Mouse (Mus musculus): Measurements from ENCODE around the gene Ptpa. TPM values are rescaled to one million over a fixed set of nuclear protein-coding genes. Genes with fewer than 3 reads are reported as not detected.
"Not testable (repeated sequence)": the region's sequence is repeated elsewhere in the genome, so short reads cannot be mapped to it uniquely, and the experiment has no call there.

Ptpa gene
- polyA plus RNA-seq, 1 experiment from 2014 or later: 82.6 TPM

DNA sequence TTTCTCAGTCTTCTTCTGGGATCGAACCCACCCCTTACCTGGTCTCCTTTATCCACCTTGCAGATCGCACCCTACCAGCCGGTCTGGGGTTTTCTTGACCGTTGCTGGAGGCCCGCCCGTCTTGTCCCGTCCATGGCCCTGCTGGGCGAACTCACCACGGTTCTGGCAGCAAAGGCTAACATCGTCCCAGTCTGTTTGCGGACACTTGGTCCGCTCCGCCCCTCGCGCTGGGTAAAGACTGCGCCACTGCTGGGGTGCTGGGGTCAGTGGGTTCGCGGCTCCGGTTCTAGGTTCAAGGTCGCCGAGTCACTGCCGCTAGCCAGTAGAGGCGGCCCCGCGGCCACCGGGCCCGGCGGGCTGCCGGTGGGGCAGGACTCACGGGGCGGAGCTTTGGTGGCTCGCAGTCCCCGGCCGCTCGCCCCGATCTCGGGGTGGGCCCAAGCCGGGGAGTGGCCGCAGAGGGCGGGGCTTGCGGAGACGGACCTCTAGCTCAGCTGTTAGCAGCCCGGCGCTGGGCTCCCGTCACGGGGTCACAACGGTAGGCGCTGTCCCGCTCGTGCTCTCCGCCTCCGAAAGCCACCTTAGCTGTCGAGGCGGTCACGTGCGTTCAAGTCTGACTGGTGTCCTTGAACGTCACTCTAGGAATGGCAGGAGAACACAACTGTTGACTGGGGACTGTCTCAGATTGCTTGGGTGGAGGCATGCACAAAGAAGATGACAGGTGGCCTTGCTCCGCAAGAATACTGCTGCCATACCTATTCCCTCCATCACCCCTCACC is 493 bp upstream of the Ptpa start, which contains the start of gene Crat:
Gene Crat (minus strand): TSS at position 657 of the 779 bp plus-strand sequence.
- Histone ChIP-seq H3K4me2 (replicated peaks; ENCODE audit: low read depth, low read length) (peak within 1 kb of the TSS; percentile 89), H3K36me3 (ENCODE audit: control insufficient read depth, insufficient read depth, low read length) (no peaks in the 10 kb centered on the region), H3K4me1 (ENCODE audit: control insufficient read depth, insufficient read depth, low read length) (peaks cover 14% of the 10 kb centered on the region), H3K9ac (replicated peaks; ENCODE audit: low read depth, low read length) (peak within 1 kb of the TSS; percentile 92), H3K9me3 (ENCODE audit: control insufficient read depth, low read depth, low read length) (no peaks in the 10 kb centered on the region), H3K27ac (ENCODE audit: low read length) (peak within 1 kb of the TSS; percentile 99), H3K27me3 (ENCODE audit: control insufficient read depth, insufficient read depth, low read length) (no peaks in the 10 kb centered on the region), H3K4me3 (ENCODE audit: low read depth, low read length) (peak within 1 kb of the TSS; percentile 89)
- WGBS: 1% methylated on average over 58 of the region's 58 CpGs
- ATAC-seq (ENCODE audit: insufficient number of reproducible peaks, insufficient read depth, low FRiP score, low read depth): peak; percentile 92

DNA sequence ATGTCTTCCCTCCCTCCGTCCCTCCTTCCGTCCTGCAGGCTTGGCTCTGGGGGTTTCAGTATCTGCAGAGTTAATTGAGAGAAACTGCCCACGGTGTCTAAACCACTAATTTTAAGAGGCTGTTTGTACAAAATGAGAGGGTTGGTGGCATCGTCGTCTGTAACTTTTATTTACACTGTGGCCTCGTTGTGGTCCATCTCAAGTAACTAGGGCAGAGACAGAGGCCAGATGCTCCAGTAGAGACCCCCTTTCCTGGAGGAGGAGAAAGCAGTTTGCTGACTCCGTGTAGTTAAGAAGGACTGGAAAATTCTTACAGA is 768 bp downstream of the Ptpa start:
- H3K27me3 ChIP-seq (ENCODE audit: control insufficient read depth, insufficient read depth, low read length): no peaks in the 10 kb centered on the region
- H3K4me1 ChIP-seq (ENCODE audit: control insufficient read depth, insufficient read depth, low read length): peaks cover 14% of the 10 kb centered on the region
- H3K4me2 ChIP-seq (replicated peaks; ENCODE audit: low read depth, low read length): peak overlapping the region; percentile 89
- H3K9ac ChIP-seq (replicated peaks; ENCODE audit: low read depth, low read length): peak overlapping the region; percentile 92
- H3K9me3 ChIP-seq (ENCODE audit: control insufficient read depth, low read depth, low read length): no peaks in the 10 kb centered on the region
- under 1% methylated on average over 7 of the region's 7 CpGs for WGBS
- ATAC-seq (ENCODE audit: insufficient number of reproducible peaks, insufficient read depth, low FRiP score, low read depth): no peak
- peak overlapping the region; percentile 89 for H3K4me3 ChIP-seq (ENCODE audit: low read depth, low read length)
- peak overlapping the region; percentile 99 for H3K27ac ChIP-seq (ENCODE audit: low read length)
- no peaks in the 10 kb centered on the region for H3K36me3 ChIP-seq (ENCODE audit: control insufficient read depth, insufficient read depth, low read length)

DNA sequence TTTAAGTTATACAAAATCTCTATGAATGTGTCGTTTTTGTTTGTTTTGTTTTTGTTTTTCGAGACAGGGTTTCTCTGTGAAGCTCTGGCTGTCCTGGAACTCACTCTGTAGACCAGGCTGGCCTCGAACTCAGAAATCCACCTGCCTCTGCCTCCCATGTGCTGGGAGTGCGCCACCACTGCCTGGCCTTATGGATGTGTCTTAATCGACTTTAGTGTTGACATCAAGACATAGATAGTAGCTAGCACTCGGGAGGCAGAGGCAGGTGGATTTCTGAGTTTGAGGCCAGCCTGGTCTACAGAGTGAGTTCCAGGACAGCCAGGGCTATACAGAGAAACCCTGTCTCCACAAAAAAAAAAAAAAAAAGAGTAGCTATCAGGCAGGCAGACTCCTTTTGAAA is 1.3 kb downstream of the Ptpa start:
- 71% methylated on average over 6 of the region's 6 CpGs for WGBS
- H3K27me3 ChIP-seq (ENCODE audit: control insufficient read depth, insufficient read depth, low read length); H3K36me3 ChIP-seq (ENCODE audit: control insufficient read depth, insufficient read depth, low read length); ATAC-seq (ENCODE audit: insufficient number of reproducible peaks, insufficient read depth, low FRiP score, low read depth); H3K9me3 ChIP-seq (ENCODE audit: control insufficient read depth, low read depth, low read length); H3K9ac ChIP-seq (replicated peaks; ENCODE audit: low read depth, low read length); H3K27ac ChIP-seq (ENCODE audit: low read length): not testable (repeated sequence)
- Histone ChIP-seq H3K4me3 (ENCODE audit: low read depth, low read length) (peak overlapping the region; percentile 89; the same call in 1 of the 2 replicates), H3K4me1 (ENCODE audit: control insufficient read depth, insufficient read depth, low read length) (peaks cover 14% of the 10 kb centered on the region), H3K4me2 (replicated peaks; ENCODE audit: low read depth, low read length) (peak overlapping the region; percentile 89)

DNA sequence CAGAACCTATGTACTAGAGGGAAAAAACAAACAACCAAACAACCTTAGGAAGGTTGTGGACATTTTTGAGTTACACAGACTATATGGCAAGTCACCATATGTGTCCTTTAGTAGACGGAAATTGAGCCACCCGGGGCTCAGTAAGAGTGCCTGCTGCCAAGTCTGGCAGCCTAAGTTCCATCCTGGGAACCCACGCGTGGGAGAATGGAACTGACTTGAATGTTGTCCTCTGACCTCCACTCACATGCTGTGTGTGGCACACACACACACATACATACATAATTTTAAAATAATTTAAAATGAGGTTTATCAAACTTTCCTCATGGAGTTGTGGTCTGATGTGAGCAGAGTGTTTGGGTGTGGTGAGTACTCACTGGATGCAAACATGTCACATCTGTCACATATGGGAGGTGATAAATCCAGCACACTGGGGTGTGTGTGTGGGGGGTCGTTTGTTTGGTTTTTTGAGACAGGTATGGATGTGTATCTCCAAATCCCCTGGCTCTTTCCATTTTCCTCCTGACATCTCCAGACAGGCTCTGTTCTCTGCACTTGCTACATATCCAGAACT is 1.8 kb downstream of the Ptpa start:
- no peaks in the 10 kb centered on the region for H3K9me3 ChIP-seq (ENCODE audit: control insufficient read depth, low read depth, low read length)
- 69% methylated on average over 5 of the region's 5 CpGs for WGBS
- no peaks in the 10 kb centered on the region for H3K27me3 ChIP-seq (ENCODE audit: control insufficient read depth, insufficient read depth, low read length)
- no peak overlapping the region for H3K27ac ChIP-seq (ENCODE audit: low read length)
- H3K4me3 ChIP-seq (ENCODE audit: low read depth, low read length): no peak overlapping the region
- H3K4me2 ChIP-seq (replicated peaks; ENCODE audit: low read depth, low read length): no peak overlapping the region; the same call in 1 of the 2 replicates
- no peak overlapping the region for H3K9ac ChIP-seq (replicated peaks; ENCODE audit: low read depth, low read length)
- no peaks in the 10 kb centered on the region for H3K36me3 ChIP-seq (ENCODE audit: control insufficient read depth, insufficient read depth, low read length)
- ATAC-seq (ENCODE audit: insufficient number of reproducible peaks, insufficient read depth, low FRiP score, low read depth): no peak
- H3K4me1 ChIP-seq (ENCODE audit: control insufficient read depth, insufficient read depth, low read length): peaks cover 14% of the 10 kb centered on the region

DNA sequence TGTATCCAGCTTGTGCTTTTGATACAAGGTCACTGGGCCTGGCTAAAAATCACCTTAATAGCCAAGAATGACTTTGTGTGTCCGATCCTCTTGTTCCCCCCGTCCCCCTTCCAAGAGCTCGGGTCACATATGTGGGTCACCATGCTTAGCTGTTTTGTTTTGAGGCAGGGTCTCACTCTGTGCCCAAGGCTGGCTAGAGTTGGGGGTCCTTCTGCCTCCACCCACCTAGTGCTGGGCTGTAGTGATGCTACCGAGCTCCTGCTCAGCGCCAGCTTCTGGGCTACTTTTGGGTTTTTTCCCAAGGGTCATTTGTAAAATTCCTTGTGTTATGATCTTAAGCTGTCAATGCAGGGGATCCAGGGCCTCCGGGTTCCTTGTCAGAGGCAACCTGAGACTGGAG is 2.4 kb downstream of the Ptpa start:
- Histone ChIP-seq H3K27ac (ENCODE audit: low read length) (no peak overlapping the region), H3K9me3 (ENCODE audit: control insufficient read depth, low read depth, low read length) (no peaks in the 10 kb centered on the region), H3K4me1 (ENCODE audit: control insufficient read depth, insufficient read depth, low read length) (peaks cover 14% of the 10 kb centered on the region), H3K27me3 (ENCODE audit: control insufficient read depth, insufficient read depth, low read length) (no peaks in the 10 kb centered on the region), H3K4me2 (replicated peaks; ENCODE audit: low read depth, low read length) (peak overlapping the region; percentile 6; the same call in 1 of the 2 replicates), H3K4me3 (ENCODE audit: low read depth, low read length) (no peak overlapping the region), H3K9ac (replicated peaks; ENCODE audit: low read depth, low read length) (no peak overlapping the region), H3K36me3 (ENCODE audit: control insufficient read depth, insufficient read depth, low read length) (no peaks in the 10 kb centered on the region)
- ATAC-seq (ENCODE audit: insufficient number of reproducible peaks, insufficient read depth, low FRiP score, low read depth): no peak
- WGBS: 65% methylated on average over 6 of the region's 6 CpGs

DNA sequence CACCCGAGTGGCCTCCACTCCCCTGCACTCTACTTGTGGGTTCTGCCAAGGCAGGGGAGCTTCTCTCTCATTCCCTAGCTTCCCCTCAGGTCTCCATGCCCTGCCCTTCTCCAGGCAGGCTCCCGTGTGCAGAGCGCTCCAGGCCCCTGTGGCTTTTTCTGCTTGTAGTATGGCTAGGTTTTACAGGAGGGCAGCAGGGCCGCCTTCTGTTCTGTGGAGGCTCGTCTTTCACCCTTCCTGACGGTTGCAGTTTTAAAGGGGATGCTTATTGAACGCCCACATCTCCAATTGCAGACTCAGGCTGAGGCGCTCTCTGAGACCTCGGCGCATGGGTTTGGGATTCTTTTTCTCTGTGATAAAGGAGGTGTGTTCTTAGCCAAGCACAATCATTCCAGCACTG is 3.3 kb downstream of the Ptpa start:
- H3K4me1 ChIP-seq (ENCODE audit: control insufficient read depth, insufficient read depth, low read length): peaks cover 14% of the 10 kb centered on the region
- no peak for ATAC-seq (ENCODE audit: insufficient number of reproducible peaks, insufficient read depth, low FRiP score, low read depth)
- WGBS: 28% methylated on average over 10 of the region's 10 CpGs
- H3K9me3 ChIP-seq (ENCODE audit: control insufficient read depth, low read depth, low read length): no peaks in the 10 kb centered on the region
- H3K36me3 ChIP-seq (ENCODE audit: control insufficient read depth, insufficient read depth, low read length): no peaks in the 10 kb centered on the region
- no peak overlapping the region for H3K4me3 ChIP-seq (ENCODE audit: low read depth, low read length)
- no peaks in the 10 kb centered on the region for H3K27me3 ChIP-seq (ENCODE audit: control insufficient read depth, insufficient read depth, low read length)
- H3K9ac ChIP-seq (replicated peaks; ENCODE audit: low read depth, low read length): no peak overlapping the region
- peak overlapping the region; percentile 20 for H3K4me2 ChIP-seq (replicated peaks; ENCODE audit: low read depth, low read length)
- peak overlapping the region; percentile 66; the same call in 1 of the 2 replicates for H3K27ac ChIP-seq (ENCODE audit: low read length)

DNA sequence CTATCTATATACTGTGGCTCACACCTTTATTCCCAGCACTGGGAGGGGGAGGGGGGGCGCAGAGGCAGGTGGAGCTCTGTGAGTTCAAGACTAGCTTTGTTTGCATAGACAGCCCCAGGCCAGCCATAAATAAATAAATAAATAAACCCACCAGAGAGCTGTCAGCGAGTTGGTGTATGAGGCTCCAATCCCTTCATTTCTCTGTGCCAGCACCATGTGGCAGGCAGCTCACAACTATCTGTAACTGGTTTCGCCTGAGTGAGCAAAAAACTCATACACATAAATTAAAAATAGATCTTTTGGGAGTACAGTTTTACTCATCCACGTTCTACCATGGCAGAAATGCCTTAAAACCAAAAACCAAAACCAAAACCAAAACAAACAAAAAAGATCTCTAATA is 5.6 kb downstream of the Ptpa start:
- peaks cover under 1% of the 10 kb centered on the region for H3K36me3 ChIP-seq (ENCODE audit: control insufficient read depth, insufficient read depth, low read length)
- 65% methylated on average over 4 of the region's 4 CpGs for WGBS
- no peaks in the 10 kb centered on the region for H3K27me3 ChIP-seq (ENCODE audit: control insufficient read depth, insufficient read depth, low read length)
- ATAC-seq (ENCODE audit: insufficient number of reproducible peaks, insufficient read depth, low FRiP score, low read depth): no peak
- peaks cover 14% of the 10 kb centered on the region for H3K4me1 ChIP-seq (ENCODE audit: control insufficient read depth, insufficient read depth, low read length)
- no peaks in the 10 kb centered on the region for H3K9me3 ChIP-seq (ENCODE audit: control insufficient read depth, low read depth, low read length)
- no peak overlapping the region for H3K27ac ChIP-seq (ENCODE audit: low read length)
- no peak overlapping the region for H3K9ac ChIP-seq (replicated peaks; ENCODE audit: low read depth, low read length)
- no peak overlapping the region for H3K4me3 ChIP-seq (ENCODE audit: low read depth, low read length)
- no peak overlapping the region for H3K4me2 ChIP-seq (replicated peaks; ENCODE audit: low read depth, low read length)

DNA sequence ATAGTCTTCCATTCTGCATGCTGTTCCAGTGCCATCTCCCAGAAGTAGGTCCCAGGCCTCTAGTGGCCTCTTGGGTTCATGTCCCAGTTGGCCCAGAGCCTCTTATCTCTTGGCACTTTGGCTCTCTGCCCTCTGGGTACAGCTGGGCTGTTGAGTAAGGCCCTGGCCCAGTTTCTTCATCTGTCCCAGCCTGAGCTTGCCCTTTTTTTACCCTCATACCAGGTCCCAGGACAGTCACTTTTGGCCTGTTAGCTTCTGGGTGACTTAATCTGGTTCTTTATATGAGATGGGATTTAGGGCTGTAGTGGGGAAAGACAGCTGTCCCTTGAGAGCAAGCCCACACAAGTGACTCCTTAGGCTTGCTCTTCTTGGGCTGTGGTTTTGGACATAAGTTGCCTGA is 13.3 kb downstream of the Ptpa start:
- no peak for ATAC-seq (ENCODE audit: insufficient number of reproducible peaks, insufficient read depth, low FRiP score, low read depth)
- Histone ChIP-seq H3K4me2 (replicated peaks; ENCODE audit: low read depth, low read length) (no peak overlapping the region), H3K4me1 (ENCODE audit: control insufficient read depth, insufficient read depth, low read length) (no peaks in the 10 kb centered on the region), H3K9me3 (ENCODE audit: control insufficient read depth, low read depth, low read length) (no peaks in the 10 kb centered on the region), H3K4me3 (ENCODE audit: low read depth, low read length) (no peak overlapping the region), H3K27me3 (ENCODE audit: control insufficient read depth, insufficient read depth, low read length) (no peaks in the 10 kb centered on the region), H3K36me3 (ENCODE audit: control insufficient read depth, insufficient read depth, low read length) (peaks cover 73% of the 10 kb centered on the region), H3K27ac (ENCODE audit: low read length) (no peak overlapping the region), H3K9ac (replicated peaks; ENCODE audit: low read depth, low read length) (no peak overlapping the region)
